Mouse (Mus musculus): ENCODE data around the gene Ahdc1.

GRCm38 (mm10) chr4:133115721-133116429 lies 104.8 kb downstream of the Ahdc1 start:
- TF ChIP-seq CTCF (IDR thresholded peaks at IDR 0.05; ENCODE audit: low read depth) (no peak), EP300 (optimal IDR thresholded peaks at IDR 0.05) (no peak)

Measured in stomach, postnatal 0 days (tissue).